Mouse (Mus musculus) liver, embryonic 15.5 days (tissue): ENCODE results near the gene Kazn. TPM values are rescaled to one million over a fixed set of nuclear protein-coding genes. Genes with fewer than 3 reads are reported as not detected.

Source experiments
- ATAC-seq: fragments of 200-750 bp; cut with Nextera tagmentation; 2 replicates; pipeline ENCODE4 v1.8.0; 2017; ENCODE audit warnings: moderate number of reproducible peaks, mild to moderate bottlenecking, moderate library complexity; ENCODE audit not compliant: insufficient read depth
- H3K27ac ChIP-seq: fragments of 300-500 bp; sonication (generic); replicated peaks from 2 replicates; pipeline ENCODE4 v1.5.1; 2015; ENCODE audit warnings: mild to moderate bottlenecking, inconsistent platforms
- H3K27me3 ChIP-seq: fragments of 300-500 bp; sonication (generic); 2 replicates; pipeline ENCODE4 v1.6.1; 2015; ENCODE audit warnings: mild to moderate bottlenecking, inconsistent platforms
- H3K36me3 ChIP-seq: fragments of 300-500 bp; sonication (generic); replicated peaks from 2 replicates; pipeline ENCODE4 v1.6.1; 2015; ENCODE audit warnings: moderate library complexity, mild to moderate bottlenecking, inconsistent platforms
- H3K4me1 ChIP-seq: fragments of 300-500 bp; sonication (generic); replicated peaks from 2 replicates; pipeline ENCODE4 v1.6.1; 2015; ENCODE audit warnings: inconsistent platforms
- H3K4me2 ChIP-seq: fragments of 300-500 bp; sonication (generic); 2 replicates; pipeline ENCODE4 v1.6.1; 2015; ENCODE audit warnings: moderate library complexity, mild to moderate bottlenecking, inconsistent platforms
- H3K4me3 ChIP-seq: fragments of 300-500 bp; sonication (generic); replicated peaks from 2 replicates; pipeline ENCODE4 v1.5.1; 2015; ENCODE audit warnings: mild to moderate bottlenecking, inconsistent platforms
- H3K9ac ChIP-seq: fragments of 300-500 bp; sonication (generic); 2 replicates; pipeline ENCODE4 v1.6.1; 2015; ENCODE audit warnings: moderate library complexity, mild to moderate bottlenecking, inconsistent platforms
- H3K9me3 ChIP-seq: fragments of 300-500 bp; sonication (generic); replicated peaks from 2 replicates; pipeline ENCODE4 v1.6.1; 2016; ENCODE audit warnings: inconsistent platforms
- WGBS: fragments of 180-500 bp; shearing (Covaris S2); methylation state at CpG from one replicate; pipeline ENCODE4 v1.1.7; 2015; ENCODE audit warnings: mixed read lengths; ENCODE audit not compliant: insufficient replicate concordance; 5-methylcytosine and 5-hydroxymethylcytosine counted together
- polyA plus RNA-seq: library from polyadenylated mRNA; unstranded; fragments of >200 nt; fragmentation: Nextera tagmentation; extraction: Ambion mirVana; gene quantifications from 2 replicates; pipeline ENCODE4 v1.2.1, GENCODE M21; 2015

The Kazn gene
- polyA plus RNA-seq, 1 experiment from 2014 or later = 0.70 TPM

- Histone ChIP-seq H3K4me3 (no peak overlapping the region), H3K9ac (no peak overlapping the region), H3K27me3 (no peaks in the 10 kb centered on the region), H3K27ac (no peak overlapping the region), H3K36me3 (no peaks in the 10 kb centered on the region), H3K4me1 (no peaks in the 10 kb centered on the region), H3K4me2 (no peak overlapping the region), H3K9me3 (no peaks in the 10 kb centered on the region)
- 49% methylated on average over 4 of the region's 4 CpGs for WGBS
- ATAC-seq = no peak
Measured at GRCm38 (mm10) chr4:142261725-142262124, 22.5 kb upstream of the Kazn start.

- H3K36me3 ChIP-seq = no peaks in the 10 kb centered on the region
- H3K27me3 ChIP-seq = no peaks in the 10 kb centered on the region
- no peak overlapping the region for H3K9ac ChIP-seq
- no peaks in the 10 kb centered on the region for H3K4me1 ChIP-seq
- H3K9me3 ChIP-seq = no peaks in the 10 kb centered on the region
- 75% methylated on average over 10 of the region's 10 CpGs for WGBS
- no peak overlapping the region for H3K4me2 ChIP-seq
- H3K4me3 ChIP-seq = no peak overlapping the region
- no peak overlapping the region for H3K27ac ChIP-seq
- no peak for ATAC-seq
Measured at GRCm38 (mm10) chr4:142258730-142259129, 19.5 kb upstream of the Kazn start.

- 52% methylated on average over 6 of the region's 6 CpGs for WGBS
- Histone ChIP-seq H3K9ac (no peak overlapping the region), H3K36me3 (no peaks in the 10 kb centered on the region), H3K4me1 (no peaks in the 10 kb centered on the region), H3K9me3 (no peaks in the 10 kb centered on the region), H3K4me2 (no peak overlapping the region), H3K4me3 (no peak overlapping the region), H3K27ac (no peak overlapping the region), H3K27me3 (no peaks in the 10 kb centered on the region)
- no peak for ATAC-seq
Measured at GRCm38 (mm10) chr4:142254088-142254487, 14.9 kb upstream of the Kazn start.

- Histone ChIP-seq H3K4me2 (no peak overlapping the region), H3K9me3 (no peaks in the 10 kb centered on the region), H3K9ac (no peak overlapping the region), H3K27ac (no peak overlapping the region), H3K36me3 (no peaks in the 10 kb centered on the region), H3K4me1 (0 out of 2 replicates have a peak, but pooled peaks cover 2% of the 10 kb centered on the region), H3K27me3 (no peaks in the 10 kb centered on the region), H3K4me3 (no peak overlapping the region)
- ATAC-seq = no peak
- 46% methylated on average over 12 of the region's 12 CpGs for WGBS
Measured at GRCm38 (mm10) chr4:142251471-142252354, 12.5 kb upstream of the Kazn start.

GRCm38 (mm10) chr4:142250054-142250453 lies 10.9 kb upstream of the Kazn start:
- H3K36me3 ChIP-seq = no peaks in the 10 kb centered on the region
- no peak overlapping the region for H3K4me2 ChIP-seq
- H3K9me3 ChIP-seq = no peaks in the 10 kb centered on the region
- no peaks in the 10 kb centered on the region for H3K27me3 ChIP-seq
- no peak overlapping the region for H3K9ac ChIP-seq
- H3K4me3 ChIP-seq = no peak overlapping the region
- H3K27ac ChIP-seq = no peak overlapping the region
- no peak for ATAC-seq
- 0 out of 2 replicates have a peak, but pooled peaks cover 2% of the 10 kb centered on the region for H3K4me1 ChIP-seq
- 75% methylated on average over 8 of the region's 8 CpGs for WGBS

GRCm38 (mm10) chr4:142249401-142249800 lies 10.2 kb upstream of the Kazn start:
- no peak overlapping the region for H3K9ac ChIP-seq
- H3K36me3 ChIP-seq = no peaks in the 10 kb centered on the region
- H3K4me1 ChIP-seq = 0 out of 2 replicates have a peak, but pooled peaks cover 2% of the 10 kb centered on the region
- H3K27me3 ChIP-seq = no peaks in the 10 kb centered on the region
- no peak overlapping the region for H3K4me2 ChIP-seq
- H3K27ac ChIP-seq = no peak overlapping the region
- 13% methylated on average over 9 of the region's 9 CpGs for WGBS
- no peak overlapping the region for H3K4me3 ChIP-seq
- H3K9me3 ChIP-seq = no peaks in the 10 kb centered on the region
- ATAC-seq = no peak

GRCm38 (mm10) chr4:142248426-142248825 lies 9.2 kb upstream of the Kazn start:
- no peak for ATAC-seq
- no peak overlapping the region for H3K4me3 ChIP-seq
- no peak overlapping the region for H3K27ac ChIP-seq
- no peaks in the 10 kb centered on the region for H3K27me3 ChIP-seq
- 9% methylated on average over 5 of the region's 5 CpGs for WGBS
- no peak overlapping the region for H3K4me2 ChIP-seq
- H3K4me1 ChIP-seq = 0 out of 2 replicates have a peak, but pooled peaks cover 2% of the 10 kb centered on the region
- no peak overlapping the region for H3K9ac ChIP-seq
- no peaks in the 10 kb centered on the region for H3K36me3 ChIP-seq
- H3K9me3 ChIP-seq = no peaks in the 10 kb centered on the region

- no peak for ATAC-seq
- 28% methylated on average over 5 of the region's 5 CpGs for WGBS
Measured at GRCm38 (mm10) chr4:142246698-142247097, 7.5 kb upstream of the Kazn start.

GRCm38 (mm10) chr4:142244641-142245040 lies 5.4 kb upstream of the Kazn start:
- Histone ChIP-seq H3K4me3 (no peak overlapping the region), H3K36me3 (no peaks in the 10 kb centered on the region), H3K9ac (no peak overlapping the region), H3K4me2 (no peak overlapping the region), H3K27ac (no peak overlapping the region), H3K4me1 (0 out of 2 replicates have a peak, but pooled peaks cover 2% of the 10 kb centered on the region), H3K9me3 (no peaks in the 10 kb centered on the region), H3K27me3 (peaks cover 7% of the 10 kb centered on the region)
- no peak for ATAC-seq
- WGBS = 64% methylated on average over 5 of the region's 5 CpGs

More at GRCm38 (mm10) chr4:142246698-142247097, 7.5 kb upstream of the Kazn start:
- Histone ChIP-seq H3K36me3 (no peaks in the 10 kb centered on the region), H3K9me3 (no peaks in the 10 kb centered on the region), H3K4me2 (no peak overlapping the region), H3K27ac (no peak overlapping the region), H3K4me3 (no peak overlapping the region), H3K4me1 (0 out of 2 replicates have a peak, but pooled peaks cover 2% of the 10 kb centered on the region), H3K27me3 (no peaks in the 10 kb centered on the region), H3K9ac (no peak overlapping the region)

GRCm38 (mm10) chr4:142242750-142243383 lies 3.7 kb upstream of the Kazn start:
- no peak overlapping the region for H3K4me3 ChIP-seq
- H3K9ac ChIP-seq = no peak overlapping the region
- no peak overlapping the region for H3K4me2 ChIP-seq
- H3K9me3 ChIP-seq = no peaks in the 10 kb centered on the region
- H3K27ac ChIP-seq = no peak overlapping the region
- no peak for ATAC-seq
- H3K4me1 ChIP-seq = peaks cover 11% of the 10 kb centered on the region; the same call in 1 of the 2 replicates
- no peaks in the 10 kb centered on the region for H3K36me3 ChIP-seq
- H3K27me3 ChIP-seq = peaks cover 25% of the 10 kb centered on the region
- WGBS = 68% methylated on average over 6 of the region's 6 CpGs

- 22% methylated on average over 4 of the region's 4 CpGs for WGBS
- peaks cover 11% of the 10 kb centered on the region; the same call in 1 of the 2 replicates for H3K4me1 ChIP-seq
- ATAC-seq = no peak
- no peak overlapping the region for H3K9ac ChIP-seq
- no peak overlapping the region for H3K27ac ChIP-seq
- H3K4me2 ChIP-seq = no peak overlapping the region
- H3K27me3 ChIP-seq = peaks cover 32% of the 10 kb centered on the region
- H3K9me3 ChIP-seq = no peaks in the 10 kb centered on the region
- H3K4me3 ChIP-seq = no peak overlapping the region
- no peaks in the 10 kb centered on the region for H3K36me3 ChIP-seq
Measured at GRCm38 (mm10) chr4:142242164-142242563, 3.0 kb upstream of the Kazn start.
